Mouse (Mus musculus): ENCODE measurements at regions not wholly inside any gene's neighbourhood (a gene's known extent, or its start where the extent isn't known, plus 50 kb on each side); places are given as distances from the start of the nearest gene placed in this dataset.

- DNase-seq (ENCODE audit: low spot score): no peak
These were observed 175.2 kb upstream of the 2610001J05Rik start for GRCm38 (mm10) chr6:14046560-14046959.

- DNase-seq (ENCODE audit: low spot score): no peak
These were observed 173.3 kb upstream of the 2610001J05Rik start for GRCm38 (mm10) chr6:14044654-14045053.

GRCm38 (mm10) chr6:14025898-14026297, 154.6 kb upstream of the 2610001J05Rik start:
- DNase-seq (ENCODE audit: low spot score): no peak

GRCm38 (mm10) chr6:14018928-14019327, 147.6 kb upstream of the 2610001J05Rik start:
- no peak for DNase-seq (ENCODE audit: low spot score)

GRCm38 (mm10) chr6:13982606-13983389, 111.5 kb upstream of the 2610001J05Rik start:
- DNase-seq (ENCODE audit: low spot score): no peak

DNA sequence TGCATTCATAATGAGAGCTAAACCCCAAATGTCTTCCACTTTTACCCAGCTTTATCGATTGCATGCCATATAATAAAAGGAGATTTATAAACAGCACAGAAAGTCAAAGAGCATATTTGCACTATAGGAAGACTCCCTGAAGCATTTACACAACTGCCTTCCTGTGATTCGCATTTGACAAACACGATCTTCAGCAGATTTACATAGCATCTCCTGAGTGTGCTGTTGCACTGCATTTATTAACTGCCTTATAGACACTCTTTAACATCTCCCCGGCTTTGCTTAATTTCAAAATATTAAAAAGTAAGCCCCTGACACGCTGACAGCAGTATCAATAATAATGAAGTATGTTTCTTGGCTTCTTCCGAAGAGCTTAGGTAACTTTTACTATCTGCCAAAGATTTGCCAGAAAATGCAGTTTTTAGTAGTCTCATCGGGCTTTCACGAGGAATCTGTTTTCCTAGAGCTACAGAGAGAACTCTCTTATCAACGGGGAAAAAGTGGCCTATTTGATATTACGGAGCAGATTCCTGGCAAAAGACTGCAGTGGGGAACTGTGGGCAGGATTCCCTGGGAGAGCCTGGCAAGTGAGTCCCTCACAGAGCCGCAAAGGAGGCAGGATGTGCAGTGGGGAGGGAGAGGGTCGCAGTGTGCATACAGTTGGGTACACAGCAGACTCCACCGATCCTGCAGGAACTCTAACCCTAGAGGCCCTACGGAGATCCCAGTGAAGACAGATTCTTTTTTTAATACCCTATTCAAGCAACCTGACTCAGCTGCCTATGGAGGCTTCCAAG, 103.6 kb upstream of the 2610001J05Rik start:
- DNase-seq (ENCODE audit: low spot score): no peak

DNA sequence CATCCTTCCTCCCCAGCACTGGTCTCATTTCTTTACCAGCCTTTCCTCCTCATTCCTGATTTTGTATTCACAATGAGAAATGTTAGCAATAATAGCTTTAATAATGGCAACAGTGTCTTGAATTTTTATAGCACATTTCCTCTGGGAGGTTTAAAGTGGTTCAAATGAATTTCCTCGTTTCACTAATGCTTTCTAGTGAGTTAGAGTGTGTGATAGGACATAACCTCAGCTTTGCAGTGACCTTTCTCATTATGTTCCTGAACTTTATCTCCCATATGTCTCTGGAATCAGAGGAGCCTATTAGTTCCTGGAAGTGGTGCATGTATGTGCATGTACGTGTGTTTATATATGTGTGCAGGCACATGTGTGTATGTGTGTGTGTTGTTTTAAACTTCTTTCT, 93.2 kb upstream of the 2610001J05Rik start:
- DNase-seq (ENCODE audit: low spot score): no peak

DNA sequence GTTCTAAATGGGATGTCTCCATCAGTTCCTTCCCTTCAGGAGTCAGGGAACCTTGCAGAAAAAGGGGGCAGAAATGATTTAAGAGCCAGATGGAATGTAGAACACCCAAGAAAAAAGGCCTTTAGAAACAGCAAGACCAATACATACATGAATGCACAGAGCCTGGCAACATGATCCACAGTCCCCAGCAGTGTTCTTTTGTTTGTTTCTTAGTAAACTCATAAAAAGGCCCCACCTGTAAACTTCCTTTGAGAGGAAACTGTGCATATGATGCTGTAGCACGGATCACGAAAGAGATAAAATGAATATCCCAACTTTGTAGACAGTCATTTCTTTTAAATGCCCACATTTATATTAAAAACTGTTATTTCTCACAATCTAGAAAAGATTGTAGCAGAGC, 92.7 kb upstream of the 2610001J05Rik start:
- DNase-seq (ENCODE audit: low spot score): no peak

- no peak for DNase-seq (ENCODE audit: low spot score)
These were observed 78.3 kb upstream of the 2610001J05Rik start for GRCm38 (mm10) chr6:13949640-13950039.

- no peak for DNase-seq (ENCODE audit: low spot score)
These were observed 49.8 kb upstream of the 2610001J05Rik start for GRCm38 (mm10) chr6:13920809-13921760.

Measured in retina, embryonic 14.5 days (tissue).